Mouse (Mus musculus): ENCODE measurements around the gene BC004004. TPM values are rescaled to one million over a fixed set of nuclear protein-coding genes. Genes with fewer than 3 reads are reported as not detected.
"Not testable (repeated sequence)": the region's sequence is repeated elsewhere in the genome, so short reads cannot be mapped to it uniquely, and the experiment has no call there.

Gene BC004004
- polyA plus RNA-seq, 1 experiment from 2014 or later: 79.4 TPM

- under 1% methylated on average over 42 of the region's 45 CpGs for WGBS
- Histone ChIP-seq H3K9ac (ENCODE audit: low read depth, low read length) (peak overlapping the region; percentile 94), H3K4me2 (replicated peaks; ENCODE audit: low read depth, low read length) (peak overlapping the region; percentile 54), H3K27me3 (ENCODE audit: control insufficient read depth, insufficient read depth, low read length) (no peaks in the 10 kb centered on the region), H3K4me3 (ENCODE audit: low read depth, low read length) (peak overlapping the region; percentile 97), H3K36me3 (ENCODE audit: control insufficient read depth, insufficient read depth, low read length) (0 out of 2 replicates have a peak, but pooled peaks cover 5% of the 10 kb centered on the region), H3K27ac (ENCODE audit: low read depth, low read length) (peak overlapping the region; percentile 79), H3K4me1 (replicated peaks; ENCODE audit: control insufficient read depth, insufficient read depth, low read length) (peaks cover 7% of the 10 kb centered on the region; the same call in 1 of the 2 replicates), H3K9me3 (ENCODE audit: control insufficient read depth, low read length) (no peaks in the 10 kb centered on the region)
- no peak for ATAC-seq (ENCODE audit: low FRiP score)
- DNase-seq (ENCODE audit: low spot score): peak; percentile 56
These were observed 78.6 kb downstream of the BC004004 start for GRCm38 (mm10) chr17:29347126-29347644.

DNA sequence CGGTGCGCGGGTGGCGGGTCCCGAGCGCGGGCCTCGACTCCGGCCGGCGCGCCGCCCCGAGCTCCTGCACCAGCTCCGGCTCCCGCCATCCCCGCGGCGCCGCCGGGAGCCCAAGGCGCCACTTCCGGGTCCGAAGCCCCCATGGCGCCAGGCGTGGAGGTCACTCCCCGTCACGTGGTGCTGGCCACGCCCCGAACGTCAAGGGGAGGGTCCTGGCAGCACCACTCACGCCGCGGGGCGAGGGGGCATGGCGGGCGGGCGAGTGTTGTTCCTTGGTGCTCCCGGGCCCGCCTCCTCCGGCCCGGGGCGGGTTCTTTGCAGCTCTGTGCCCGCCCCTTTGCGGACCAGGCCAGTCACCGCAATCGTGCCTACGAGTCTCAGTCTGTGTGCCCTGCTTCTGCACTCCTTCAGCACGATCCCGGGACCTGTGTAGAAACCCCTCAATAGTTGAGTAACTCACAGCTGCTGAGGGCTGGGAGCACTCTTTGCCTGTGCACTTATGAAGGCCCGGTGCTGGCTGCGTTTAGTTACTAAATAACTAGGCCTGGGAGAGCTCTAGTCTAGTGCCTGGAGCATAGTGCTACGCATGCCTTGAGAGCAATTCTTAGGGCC is 79.2 kb downstream of the BC004004 start, which contains the start of gene Mtch1:
Gene Mtch1 (minus strand): TSS at position 290 of the 612 bp plus-strand sequence.
- H3K36me3 ChIP-seq (ENCODE audit: control insufficient read depth, insufficient read depth, low read length): 0 out of 2 replicates have a peak, but pooled peaks cover 3% of the 10 kb centered on the region
- under 1% methylated on average over 42 of the region's 53 CpGs for WGBS
- peak within 1 kb of the TSS; percentile 94 for H3K9ac ChIP-seq (ENCODE audit: low read depth, low read length)
- H3K4me1 ChIP-seq (replicated peaks; ENCODE audit: control insufficient read depth, insufficient read depth, low read length): peaks cover 7% of the 10 kb centered on the region; the same call in 1 of the 2 replicates
- peak within 1 kb of the TSS; percentile 54 for H3K4me2 ChIP-seq (replicated peaks; ENCODE audit: low read depth, low read length)
- H3K9me3 ChIP-seq (ENCODE audit: control insufficient read depth, low read length): no peaks in the 10 kb centered on the region
- H3K27ac ChIP-seq (ENCODE audit: low read depth, low read length): peak within 1 kb of the TSS; percentile 79
- peak within 1 kb of the TSS; percentile 97 for H3K4me3 ChIP-seq (ENCODE audit: low read depth, low read length)
- H3K27me3 ChIP-seq (ENCODE audit: control insufficient read depth, insufficient read depth, low read length): no peaks in the 10 kb centered on the region
- ATAC-seq (ENCODE audit: low FRiP score): peak; percentile 95
- DNase-seq (ENCODE audit: low spot score): peak; percentile 100

- Histone ChIP-seq H3K4me2 (replicated peaks; ENCODE audit: low read depth, low read length) (no peak overlapping the region), H3K9ac (ENCODE audit: low read depth, low read length) (no peak overlapping the region), H3K9me3 (ENCODE audit: control insufficient read depth, low read length) (no peaks in the 10 kb centered on the region), H3K36me3 (ENCODE audit: control insufficient read depth, insufficient read depth, low read length) (no peaks in the 10 kb centered on the region), H3K27ac (ENCODE audit: low read depth, low read length) (no peak overlapping the region), H3K4me1 (replicated peaks; ENCODE audit: control insufficient read depth, insufficient read depth, low read length) (peaks cover 7% of the 10 kb centered on the region; the same call in 1 of the 2 replicates), H3K27me3 (ENCODE audit: control insufficient read depth, insufficient read depth, low read length) (no peaks in the 10 kb centered on the region), H3K4me3 (ENCODE audit: low read depth, low read length) (no peak overlapping the region)
- ATAC-seq (ENCODE audit: low FRiP score): no peak
- DNase-seq (ENCODE audit: low spot score): no peak
- 66% methylated on average over 2 of the region's 2 CpGs for WGBS
These were observed 80.4 kb downstream of the BC004004 start for GRCm38 (mm10) chr17:29348996-29349395.

DNA sequence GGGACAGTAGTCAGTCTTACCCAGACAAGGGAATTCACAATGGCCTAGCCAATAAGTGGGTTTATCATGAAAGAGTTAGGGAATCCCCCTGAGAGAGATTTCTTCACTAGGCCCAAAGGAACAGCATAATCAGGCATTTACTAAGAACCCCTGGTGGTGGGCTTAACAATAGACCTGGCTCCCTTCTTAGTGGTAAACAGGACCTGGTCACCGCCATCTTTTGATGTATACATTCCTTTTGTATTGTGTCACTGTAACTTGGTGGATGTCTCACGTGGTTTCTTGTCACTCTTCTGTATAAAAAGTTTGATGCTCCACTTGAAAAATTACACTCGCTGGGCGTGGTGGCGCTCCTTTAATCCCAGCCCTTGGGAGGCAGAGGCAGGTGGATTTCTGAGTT is 82.5 kb downstream of the BC004004 start:
- not testable (repeated sequence) for H3K27me3 ChIP-seq (ENCODE audit: control insufficient read depth, insufficient read depth, low read length); H3K4me1 ChIP-seq (replicated peaks; ENCODE audit: control insufficient read depth, insufficient read depth, low read length); H3K27ac ChIP-seq (ENCODE audit: low read depth, low read length); H3K9ac ChIP-seq (ENCODE audit: low read depth, low read length); DNase-seq (ENCODE audit: low spot score); ATAC-seq (ENCODE audit: low FRiP score); H3K4me3 ChIP-seq (ENCODE audit: low read depth, low read length); H3K9me3 ChIP-seq (ENCODE audit: control insufficient read depth, low read length); H3K4me2 ChIP-seq (replicated peaks; ENCODE audit: low read depth, low read length); H3K36me3 ChIP-seq (ENCODE audit: control insufficient read depth, insufficient read depth, low read length)
- WGBS: 69% methylated on average over 5 of the region's 5 CpGs

- Histone ChIP-seq H3K36me3 (ENCODE audit: control insufficient read depth, insufficient read depth, low read length) (no peaks in the 10 kb centered on the region), H3K4me1 (replicated peaks; ENCODE audit: control insufficient read depth, insufficient read depth, low read length) (peaks cover 8% of the 10 kb centered on the region), H3K9me3 (ENCODE audit: control insufficient read depth, low read length) (no peaks in the 10 kb centered on the region), H3K4me3 (ENCODE audit: low read depth, low read length) (no peak overlapping the region), H3K27ac (ENCODE audit: low read depth, low read length) (peak overlapping the region; percentile 98), H3K4me2 (replicated peaks; ENCODE audit: low read depth, low read length) (no peak overlapping the region), H3K9ac (ENCODE audit: low read depth, low read length) (peak overlapping the region; percentile 67), H3K27me3 (ENCODE audit: control insufficient read depth, insufficient read depth, low read length) (no peaks in the 10 kb centered on the region)
- DNase-seq (ENCODE audit: low spot score) (no peak), ATAC-seq (ENCODE audit: low FRiP score) (peak; percentile 64)
- 26% methylated on average over 5 of the region's 5 CpGs for WGBS
These were observed 86.9 kb downstream of the BC004004 start for GRCm38 (mm10) chr17:29355461-29355840.

- H3K27ac ChIP-seq (ENCODE audit: low read depth, low read length): peak overlapping the region; percentile 98
- peak; percentile 68 for DNase-seq (ENCODE audit: low spot score)
- peak overlapping the region; percentile 4; the same call in 1 of the 2 replicates for H3K4me3 ChIP-seq (ENCODE audit: low read depth, low read length)
- H3K4me2 ChIP-seq (replicated peaks; ENCODE audit: low read depth, low read length): peak overlapping the region; percentile 64
- H3K4me1 ChIP-seq (replicated peaks; ENCODE audit: control insufficient read depth, insufficient read depth, low read length): peaks cover 8% of the 10 kb centered on the region
- WGBS: 20% methylated on average over 17 of the region's 17 CpGs
- no peaks in the 10 kb centered on the region for H3K9me3 ChIP-seq (ENCODE audit: control insufficient read depth, low read length)
- H3K27me3 ChIP-seq (ENCODE audit: control insufficient read depth, insufficient read depth, low read length): no peaks in the 10 kb centered on the region
- peak; percentile 66 for ATAC-seq (ENCODE audit: low FRiP score)
- H3K36me3 ChIP-seq (ENCODE audit: control insufficient read depth, insufficient read depth, low read length): no peaks in the 10 kb centered on the region
- H3K9ac ChIP-seq (ENCODE audit: low read depth, low read length): peak overlapping the region; percentile 67
These were observed 87.4 kb downstream of the BC004004 start for GRCm38 (mm10) chr17:29355841-29356478.

DNA sequence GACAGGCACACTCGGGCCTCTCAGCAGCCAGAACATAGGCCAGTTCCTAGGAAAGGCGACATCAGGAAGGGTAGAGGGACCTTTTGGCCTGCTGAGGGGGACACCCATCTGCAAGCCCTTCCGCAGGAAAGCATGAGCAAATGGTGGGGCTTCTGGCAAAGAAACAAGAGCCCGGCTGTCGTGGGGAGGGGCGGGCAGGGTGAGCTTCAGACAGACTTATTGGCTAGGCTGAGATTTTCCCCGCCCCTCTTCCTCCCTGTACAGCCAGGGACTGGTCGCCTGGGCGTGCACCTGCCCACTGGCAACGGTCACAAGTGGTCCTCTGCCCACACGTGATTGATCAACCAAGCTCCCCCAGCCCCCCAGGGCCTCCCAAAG is 87.9 kb downstream of the BC004004 start:
- peak overlapping the region; percentile 28 for H3K4me3 ChIP-seq (ENCODE audit: low read depth, low read length)
- H3K9me3 ChIP-seq (ENCODE audit: control insufficient read depth, low read length): no peaks in the 10 kb centered on the region
- peaks cover 8% of the 10 kb centered on the region for H3K4me1 ChIP-seq (replicated peaks; ENCODE audit: control insufficient read depth, insufficient read depth, low read length)
- no peaks in the 10 kb centered on the region for H3K27me3 ChIP-seq (ENCODE audit: control insufficient read depth, insufficient read depth, low read length)
- peak overlapping the region; percentile 98 for H3K27ac ChIP-seq (ENCODE audit: low read depth, low read length)
- 2% methylated on average over 11 of the region's 11 CpGs for WGBS
- ATAC-seq (ENCODE audit: low FRiP score) (peak; percentile 95), DNase-seq (ENCODE audit: low spot score) (peak; percentile 89)
- H3K4me2 ChIP-seq (replicated peaks; ENCODE audit: low read depth, low read length): peak overlapping the region; percentile 64
- H3K9ac ChIP-seq (ENCODE audit: low read depth, low read length): peak overlapping the region; percentile 67
- no peaks in the 10 kb centered on the region for H3K36me3 ChIP-seq (ENCODE audit: control insufficient read depth, insufficient read depth, low read length)

DNA sequence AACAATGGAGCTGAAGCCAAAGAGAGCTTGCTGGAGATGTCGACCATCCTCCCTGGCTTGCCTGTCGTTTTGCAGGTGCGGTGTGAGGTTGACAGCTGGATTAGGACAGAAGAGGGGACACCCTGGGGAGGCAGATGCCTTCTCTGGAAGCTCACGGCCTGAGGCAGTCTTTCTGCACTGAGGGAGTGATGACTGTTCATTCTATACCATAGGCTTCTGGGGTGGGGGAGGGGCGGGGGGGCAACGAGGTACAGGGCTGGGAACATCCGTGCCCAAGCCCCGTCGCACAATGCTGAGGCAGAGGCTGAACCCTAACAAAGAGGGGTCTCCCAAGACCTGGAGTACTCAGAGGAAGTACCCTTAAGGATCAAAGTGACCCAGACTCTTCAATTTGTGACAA is 88.3 kb downstream of the BC004004 start:
- DNase-seq (ENCODE audit: low spot score) (no peak), ATAC-seq (ENCODE audit: low FRiP score) (peak; percentile 69)
- H3K9ac ChIP-seq (ENCODE audit: low read depth, low read length): peak overlapping the region; percentile 67
- no peaks in the 10 kb centered on the region for H3K36me3 ChIP-seq (ENCODE audit: control insufficient read depth, insufficient read depth, low read length)
- peak overlapping the region; percentile 28 for H3K4me3 ChIP-seq (ENCODE audit: low read depth, low read length)
- H3K4me2 ChIP-seq (replicated peaks; ENCODE audit: low read depth, low read length): peak overlapping the region; percentile 64
- peak overlapping the region; percentile 98 for H3K27ac ChIP-seq (ENCODE audit: low read depth, low read length)
- H3K4me1 ChIP-seq (replicated peaks; ENCODE audit: control insufficient read depth, insufficient read depth, low read length): peaks cover 8% of the 10 kb centered on the region
- H3K27me3 ChIP-seq (ENCODE audit: control insufficient read depth, insufficient read depth, low read length): no peaks in the 10 kb centered on the region
- H3K9me3 ChIP-seq (ENCODE audit: control insufficient read depth, low read length): no peaks in the 10 kb centered on the region
- WGBS: 3% methylated on average over 9 of the region's 9 CpGs
